Mouse (Mus musculus) liver, embryonic 14.5 days (tissue): ENCODE measurements around the gene Srgap1.

Experiments
- CTCF ChIP-seq: IDR thresholded peaks from 2 replicates; pipeline ENCODE4 v1.5.1; 2016; ENCODE audit warnings: antibody characterized with exemption, low read depth, control low read depth
- EP300 ChIP-seq: IDR thresholded peaks from 2 replicates; pipeline ENCODE4 v1.6.1; 2016; ENCODE audit warnings: antibody characterized with exemption, low read depth

GRCm38 (mm10) chr10:121796027-121796802, 250.9 kb downstream of the Srgap1 start:
- TF ChIP-seq CTCF (no peak), EP300 (no peak)
